Mouse (Mus musculus) c-Kit-positive CD71-negative TER-119-negative erythroid progenitor cells, embryonic 14.5 days (primary cell): ENCODE data around the gene Mindy4.
"Not testable (repeated sequence)": the region's sequence is repeated elsewhere in the genome, so short reads cannot be mapped to it uniquely, and the experiment has no call there.

ENCODE experiments used
- DNase-seq: peaks from one replicate; pipeline ENCODE4 v3.0.0-alpha.2; 2013; ENCODE audit warnings: low read depth

Gene Mindy4

GRCm38 (mm10) chr6:55202913-55203910, at the start of gene Mindy4:
Gene Mindy4 (plus strand): TSS chr6:55203383.
- DNase-seq = peak; percentile 36

DNA sequence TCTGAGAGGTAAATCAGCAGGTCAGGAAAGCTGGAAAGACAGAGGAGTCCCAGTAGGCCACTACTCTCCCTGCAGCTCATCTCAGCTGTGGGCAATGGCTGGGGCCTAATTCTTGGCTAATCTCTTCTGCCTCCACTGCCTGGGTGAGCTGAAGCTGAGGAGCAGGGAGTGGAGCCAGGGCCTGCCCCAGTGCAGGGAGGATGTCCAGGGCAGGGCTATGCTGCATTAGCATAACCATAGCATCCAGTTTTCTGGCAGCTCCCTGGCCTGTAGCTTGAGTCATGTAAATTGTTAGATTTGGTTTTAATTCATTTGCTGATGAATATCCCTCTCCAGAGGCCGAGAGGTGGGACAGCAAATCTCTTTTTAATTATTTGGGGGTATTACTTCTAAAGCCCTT, 43.9 kb upstream of the Mindy4 start:
- DNase-seq = no peak

GRCm38 (mm10) chr6:55161311-55161761, 41.8 kb upstream of the Mindy4 start:
- no peak for DNase-seq

DNA sequence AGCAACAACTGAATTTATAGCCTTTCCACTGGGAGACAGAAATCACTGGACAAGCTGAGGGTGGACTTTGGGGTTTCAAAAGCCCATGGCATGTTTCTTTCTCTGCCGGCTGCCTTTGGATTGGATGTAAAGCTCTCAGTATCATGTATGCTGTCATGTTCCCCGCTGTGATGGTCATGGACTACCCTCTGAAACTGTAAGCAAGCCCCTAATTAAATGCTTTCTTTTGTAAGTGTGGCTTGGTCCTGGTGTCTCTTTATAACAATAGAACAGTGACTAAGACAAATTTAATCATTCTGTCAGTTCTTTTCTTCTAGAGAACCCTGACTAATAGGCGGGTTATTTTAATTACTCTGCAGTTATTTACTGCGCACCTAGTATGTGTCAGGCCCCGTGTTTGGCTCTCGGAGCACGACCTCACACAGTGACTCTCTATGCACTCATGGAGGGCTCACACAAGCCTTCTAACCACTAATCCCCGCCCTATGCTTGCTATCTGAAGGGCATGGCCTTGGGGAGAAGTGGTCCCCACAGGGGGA, 40.1 kb upstream of the Mindy4 start:
- no peak for DNase-seq

GRCm38 (mm10) chr6:55166777-55167463, 36.3 kb upstream of the Mindy4 start:
- peak; percentile 72 for DNase-seq

- no peak for DNase-seq
Measured at GRCm38 (mm10) chr6:55169818-55170217, 33.4 kb upstream of the Mindy4 start.

DNA sequence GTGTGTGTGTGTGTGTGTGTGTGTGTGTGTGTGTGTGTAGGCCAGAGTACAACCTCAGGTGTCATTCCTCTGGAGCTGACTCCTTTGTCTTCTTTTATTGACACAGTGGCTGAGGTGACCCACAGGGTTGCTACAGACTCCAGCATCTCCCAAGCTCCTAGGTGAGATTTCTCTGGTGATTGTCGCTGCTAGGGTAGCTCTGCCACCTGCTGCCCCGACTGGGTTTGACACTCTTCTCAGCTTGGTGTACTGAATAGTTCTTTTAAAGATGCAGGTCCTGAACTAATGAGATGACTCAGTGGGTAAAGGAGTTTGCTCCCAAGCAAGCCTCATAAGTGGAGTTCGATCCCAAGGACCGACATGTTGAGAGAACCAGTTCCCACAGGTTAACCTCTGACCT, 31.5 kb upstream of the Mindy4 start:
- DNase-seq = no peak

GRCm38 (mm10) chr6:55173171-55173570, 30.0 kb upstream of the Mindy4 start:
- DNase-seq = no peak

DNA sequence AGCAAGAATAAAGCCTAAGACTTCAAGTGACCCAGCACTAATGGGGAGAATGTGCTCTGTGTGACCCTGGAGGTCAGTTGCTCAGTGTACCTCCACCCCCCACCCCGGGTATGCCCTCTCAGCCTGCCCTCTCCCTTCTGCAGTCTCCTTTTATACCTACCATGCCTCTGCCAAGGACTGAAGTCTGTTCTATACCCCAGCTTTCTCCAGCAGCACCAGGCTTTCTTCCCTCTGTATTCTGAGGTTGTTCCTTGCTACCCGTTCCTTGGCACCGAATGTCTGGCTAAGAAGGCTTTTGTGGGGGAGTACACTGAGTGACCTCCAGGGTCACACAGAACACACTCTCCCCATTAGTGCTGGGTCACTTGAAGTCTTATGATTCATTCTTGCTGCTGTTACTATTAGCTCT, 29.2 kb upstream of the Mindy4 start:
- DNase-seq = no peak

DNA sequence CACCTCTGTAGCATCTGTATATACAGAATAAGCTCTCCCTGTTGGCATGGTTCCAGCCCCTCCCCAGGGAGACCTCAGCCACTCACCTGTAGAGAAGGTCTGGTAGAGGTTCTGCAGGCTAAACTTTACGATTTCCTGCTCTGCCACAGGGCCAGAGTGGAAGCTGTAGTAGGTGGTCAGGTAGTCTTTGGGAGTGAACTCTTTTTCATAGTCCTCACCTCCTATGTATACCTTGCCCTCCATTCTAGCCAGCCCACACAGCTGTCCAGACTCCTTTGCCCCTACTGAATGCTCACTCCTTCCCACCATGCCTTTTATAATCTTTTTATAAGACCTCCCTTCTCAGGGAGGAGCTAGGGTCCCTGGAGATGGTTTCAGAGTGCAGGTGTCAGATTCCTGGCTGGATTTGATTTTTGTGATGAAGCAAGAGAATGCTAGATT, 28.4 kb upstream of the Mindy4 start, which contains the start of gene Inmt:
Gene Inmt, minus strand, starts transcription at position 303 of the 441 bp plus-strand sequence.
- DNase-seq = no peak

GRCm38 (mm10) chr6:55175456-55175855, 27.7 kb upstream of the Mindy4 start:
- no peak for DNase-seq

- DNase-seq = no peak
Measured at GRCm38 (mm10) chr6:55175892-55176291, 27.3 kb upstream of the Mindy4 start.

GRCm38 (mm10) chr6:55177060-55177732, 26.0 kb upstream of the Mindy4 start:
- no peak for DNase-seq

DNA sequence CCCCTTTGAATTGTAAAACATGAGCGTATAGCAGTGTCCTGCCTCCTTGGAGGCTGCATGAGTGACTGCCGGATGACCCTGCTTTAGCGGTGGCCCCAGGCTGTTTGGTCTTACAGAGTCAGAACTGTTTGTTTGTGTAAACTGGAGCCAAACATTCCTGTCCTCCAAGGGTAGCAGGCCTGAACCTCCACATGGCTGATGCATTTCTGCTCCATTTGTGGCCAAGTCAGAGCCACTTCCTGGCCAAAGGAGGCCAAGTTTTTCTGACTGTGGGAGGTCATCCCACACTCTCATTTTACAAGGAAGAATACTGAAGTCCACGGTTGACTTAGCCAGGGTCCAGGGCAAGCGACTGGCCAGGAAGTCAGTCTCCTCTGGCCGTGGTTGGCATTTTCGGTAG, 23.6 kb upstream of the Mindy4 start:
- no peak for DNase-seq

GRCm38 (mm10) chr6:55182655-55183430, 20.3 kb upstream of the Mindy4 start:
- no peak for DNase-seq

DNA sequence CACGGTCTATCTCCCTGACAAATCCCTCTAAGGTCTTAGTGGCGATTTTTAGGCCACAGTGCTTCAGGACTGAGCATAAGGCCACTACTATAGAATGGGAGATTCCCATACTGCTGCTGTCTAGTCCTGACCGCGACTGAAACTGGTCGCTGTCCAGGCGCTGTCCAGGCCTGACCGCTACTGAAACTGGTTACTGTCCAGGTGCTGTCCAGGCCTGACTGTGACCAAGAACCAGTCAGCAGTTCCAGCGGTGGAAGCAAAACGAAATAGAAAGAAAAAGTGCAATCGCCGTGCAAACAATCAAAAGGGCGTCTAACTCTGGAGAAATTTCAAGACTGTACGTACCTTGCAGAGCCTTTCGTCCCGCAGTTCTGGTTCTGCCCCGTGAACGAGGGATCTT, 15.4 kb upstream of the Mindy4 start:
- not testable (repeated sequence) for DNase-seq

- no peak for DNase-seq
Measured at GRCm38 (mm10) chr6:55189406-55189805, 13.8 kb upstream of the Mindy4 start.

DNA sequence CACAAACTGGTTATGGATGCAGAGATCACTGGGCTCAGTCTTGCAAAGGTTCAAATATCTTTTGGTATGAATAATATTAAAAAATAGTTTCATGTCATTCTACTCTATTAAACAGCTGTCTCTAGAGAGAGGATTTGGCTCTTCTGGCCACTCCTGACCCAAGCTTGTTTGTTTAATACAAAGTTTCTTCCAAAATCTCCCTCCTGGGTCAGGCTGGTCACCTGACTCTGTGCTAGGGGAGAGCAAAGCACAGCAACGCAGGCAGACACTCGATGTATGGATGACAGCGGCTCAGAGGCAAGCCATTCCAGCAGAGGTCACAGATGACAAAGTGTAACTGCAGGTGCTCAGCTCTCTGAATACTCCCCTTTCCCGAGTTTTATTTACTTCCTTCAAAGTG, 11.6 kb upstream of the Mindy4 start:
- DNase-seq = no peak

DNA sequence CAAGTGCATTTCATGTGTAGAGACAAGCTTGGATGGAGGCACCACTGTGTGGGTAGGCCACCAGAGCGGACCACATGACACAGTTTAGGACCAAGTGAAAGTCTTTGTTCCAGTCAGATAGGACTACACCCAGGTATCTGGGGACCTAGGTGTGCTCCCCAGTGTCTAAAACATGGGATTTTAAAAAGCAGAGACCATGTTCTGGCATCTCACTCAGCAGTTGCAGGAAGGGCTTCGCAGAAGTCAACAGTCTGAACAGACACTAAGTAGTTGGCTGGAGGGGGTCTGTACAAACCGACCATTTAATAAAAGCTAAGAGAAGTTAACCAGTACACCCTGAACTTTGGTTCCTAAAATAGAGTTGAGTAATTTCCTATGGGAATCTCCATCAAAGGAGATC, 10.0 kb upstream of the Mindy4 start:
- DNase-seq = no peak

- no peak for DNase-seq
Measured at GRCm38 (mm10) chr6:55199047-55199446, 4.1 kb upstream of the Mindy4 start.

DNA sequence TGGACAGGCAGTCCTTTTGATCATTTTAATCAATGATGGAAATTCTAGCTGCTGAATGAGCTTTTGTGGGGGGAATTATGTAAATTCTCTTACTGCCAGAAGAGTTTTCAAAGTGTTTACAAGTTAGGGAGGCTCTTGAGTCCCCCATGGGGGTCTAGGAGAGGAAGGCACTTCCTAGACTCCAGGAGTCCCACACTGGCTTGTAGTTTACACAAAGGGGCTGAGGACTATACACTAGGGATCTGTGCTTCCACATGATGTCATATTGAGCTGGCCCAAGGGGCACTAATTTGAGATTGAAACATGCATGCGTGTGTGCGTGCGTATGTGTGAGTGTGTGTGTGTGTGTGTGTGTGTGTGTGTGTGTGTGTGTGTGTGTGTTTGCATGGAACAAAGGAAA, 748 bp downstream of the Mindy4 start:
- no peak for DNase-seq
